Mouse (Mus musculus): ENCODE data around the gene Dnajc1. TPM values are rescaled to one million over a fixed set of nuclear protein-coding genes. Genes with fewer than 3 reads are reported as not detected.

Dnajc1 gene
- polyA plus RNA-seq, 1 experiment from 2014 or later: 34.7 TPM

GRCm38 (mm10) chr2:18355293-18355692, 37.3 kb downstream of the Dnajc1 start:
- Histone ChIP-seq H3K4me3 (no peak overlapping the region), H3K27me3 (ENCODE audit: poor library complexity, severe bottlenecking) (no peaks in the 10 kb centered on the region), H3K27ac (no peak overlapping the region), H3K4me1 (no peaks in the 10 kb centered on the region), H3K36me3 (replicated peaks) (peaks cover 6% of the 10 kb centered on the region), H3K9me3 (peaks cover 9% of the 10 kb centered on the region; the same call in 1 of the 2 replicates)
- no peak for DNase-seq (ENCODE audit: extremely low spot score, low spot score)

- no peak for DNase-seq (ENCODE audit: extremely low spot score, low spot score)
- Histone ChIP-seq H3K27me3 (ENCODE audit: poor library complexity, severe bottlenecking) (no peaks in the 10 kb centered on the region), H3K9me3 (peaks cover 9% of the 10 kb centered on the region; the same call in 1 of the 2 replicates), H3K4me1 (no peaks in the 10 kb centered on the region), H3K4me3 (no peak overlapping the region), H3K27ac (no peak overlapping the region), H3K36me3 (replicated peaks) (peaks cover 6% of the 10 kb centered on the region)
- WGBS: 86% methylated on average over 2 of the region's 2 CpGs
These were observed 40.0 kb downstream of the Dnajc1 start for GRCm38 (mm10) chr2:18352620-18353019.

- no peak overlapping the region for H3K27ac ChIP-seq
- H3K36me3 ChIP-seq (replicated peaks): peaks cover 5% of the 10 kb centered on the region
- no peak overlapping the region for H3K4me3 ChIP-seq
- no peaks in the 10 kb centered on the region for H3K27me3 ChIP-seq (ENCODE audit: poor library complexity, severe bottlenecking)
- 56% methylated on average over 2 of the region's 2 CpGs for WGBS
- H3K9me3 ChIP-seq: no peaks in the 10 kb centered on the region
- no peak for DNase-seq (ENCODE audit: extremely low spot score, low spot score)
- no peaks in the 10 kb centered on the region for H3K4me1 ChIP-seq
These were observed 49.2 kb downstream of the Dnajc1 start for GRCm38 (mm10) chr2:18343464-18343863.

- Histone ChIP-seq H3K36me3 (replicated peaks) (peaks cover 22% of the 10 kb centered on the region), H3K27ac (no peak overlapping the region), H3K4me3 (no peak overlapping the region), H3K9me3 (peaks cover 16% of the 10 kb centered on the region), H3K27me3 (ENCODE audit: poor library complexity, severe bottlenecking) (no peaks in the 10 kb centered on the region), H3K4me1 (peaks cover 49% of the 10 kb centered on the region)
- WGBS: 91% methylated on average over 2 of the region's 2 CpGs
- no peak for DNase-seq (ENCODE audit: extremely low spot score, low spot score)
These were observed 74.0 kb downstream of the Dnajc1 start for GRCm38 (mm10) chr2:18318671-18319070.

- Histone ChIP-seq H3K36me3 (replicated peaks) (peaks cover 18% of the 10 kb centered on the region), H3K27me3 (ENCODE audit: poor library complexity, severe bottlenecking) (no peaks in the 10 kb centered on the region), H3K4me1 (peaks cover 57% of the 10 kb centered on the region), H3K4me3 (peak overlapping the region; percentile 48; the same call in 1 of the 2 replicates), H3K27ac (peak overlapping the region; percentile 84), H3K9me3 (peaks cover 15% of the 10 kb centered on the region)
- WGBS: 41% methylated on average over 7 of the region's 7 CpGs
- no peak for DNase-seq (ENCODE audit: extremely low spot score, low spot score)
These were observed 74.9 kb downstream of the Dnajc1 start for GRCm38 (mm10) chr2:18317503-18318281.

- no peaks in the 10 kb centered on the region for H3K27me3 ChIP-seq (ENCODE audit: poor library complexity, severe bottlenecking)
- H3K4me3 ChIP-seq: peak overlapping the region; percentile 48
- peak; percentile 45 for DNase-seq (ENCODE audit: extremely low spot score, low spot score)
- H3K9me3 ChIP-seq: peaks cover 12% of the 10 kb centered on the region
- peak overlapping the region; percentile 84 for H3K27ac ChIP-seq
- peaks cover 10% of the 10 kb centered on the region for H3K36me3 ChIP-seq (replicated peaks)
- peaks cover 65% of the 10 kb centered on the region for H3K4me1 ChIP-seq
- 9% methylated on average over 2 of the region's 2 CpGs for WGBS
These were observed 75.7 kb downstream of the Dnajc1 start for GRCm38 (mm10) chr2:18316909-18317308.

- H3K36me3 ChIP-seq (replicated peaks): no peaks in the 10 kb centered on the region
- no peak overlapping the region for H3K4me3 ChIP-seq
- no peaks in the 10 kb centered on the region for H3K27me3 ChIP-seq (ENCODE audit: poor library complexity, severe bottlenecking)
- 63% methylated on average over 4 of the region's 4 CpGs for WGBS
- H3K27ac ChIP-seq: no peak overlapping the region
- no peaks in the 10 kb centered on the region for H3K9me3 ChIP-seq
- DNase-seq (ENCODE audit: extremely low spot score, low spot score): no peak
- peaks cover 60% of the 10 kb centered on the region for H3K4me1 ChIP-seq
These were observed 82.1 kb downstream of the Dnajc1 start for GRCm38 (mm10) chr2:18310261-18311104.

GRCm38 (mm10) chr2:18307440-18308305, 85.0 kb downstream of the Dnajc1 start:
- H3K27me3 ChIP-seq (ENCODE audit: poor library complexity, severe bottlenecking): no peaks in the 10 kb centered on the region
- H3K4me3 ChIP-seq: no peak overlapping the region
- H3K36me3 ChIP-seq (replicated peaks): no peaks in the 10 kb centered on the region
- peaks cover 35% of the 10 kb centered on the region for H3K4me1 ChIP-seq
- DNase-seq (ENCODE audit: extremely low spot score, low spot score): no peak
- H3K9me3 ChIP-seq: no peaks in the 10 kb centered on the region
- H3K27ac ChIP-seq: no peak overlapping the region
- WGBS: 90% methylated on average over 7 of the region's 7 CpGs

GRCm38 (mm10) chr2:18300949-18301348, 91.7 kb downstream of the Dnajc1 start:
- Histone ChIP-seq H3K4me3 (no peak overlapping the region), H3K27me3 (ENCODE audit: poor library complexity, severe bottlenecking) (no peaks in the 10 kb centered on the region), H3K36me3 (replicated peaks) (peaks cover 36% of the 10 kb centered on the region), H3K9me3 (no peaks in the 10 kb centered on the region), H3K27ac (no peak overlapping the region), H3K4me1 (peaks cover 6% of the 10 kb centered on the region)
- no peak for DNase-seq (ENCODE audit: extremely low spot score, low spot score)
- 90% methylated on average over 3 of the region's 3 CpGs for WGBS

GRCm38 (mm10) chr2:18285175-18285574, 107.5 kb downstream of the Dnajc1 start:
- Histone ChIP-seq H3K4me3 (no peak overlapping the region), H3K4me1 (no peaks in the 10 kb centered on the region), H3K36me3 (replicated peaks) (peaks cover 35% of the 10 kb centered on the region), H3K9me3 (peaks cover 6% of the 10 kb centered on the region; the same call in 1 of the 2 replicates), H3K27me3 (ENCODE audit: poor library complexity, severe bottlenecking) (no peaks in the 10 kb centered on the region), H3K27ac (no peak overlapping the region)
- DNase-seq (ENCODE audit: extremely low spot score, low spot score): no peak
- WGBS: 88% methylated on average over 6 of the region's 6 CpGs

GRCm38 (mm10) chr2:18265736-18266135, 126.9 kb downstream of the Dnajc1 start:
- no peaks in the 10 kb centered on the region for H3K4me1 ChIP-seq
- no peak overlapping the region for H3K27ac ChIP-seq
- no peak overlapping the region for H3K4me3 ChIP-seq
- no peaks in the 10 kb centered on the region for H3K27me3 ChIP-seq (ENCODE audit: poor library complexity, severe bottlenecking)
- 88% methylated on average over 1 of the region's 1 CpGs for WGBS
- H3K9me3 ChIP-seq: no peaks in the 10 kb centered on the region
- DNase-seq (ENCODE audit: extremely low spot score, low spot score): no peak
- peaks cover 43% of the 10 kb centered on the region for H3K36me3 ChIP-seq (replicated peaks)

- no peak for DNase-seq (ENCODE audit: extremely low spot score, low spot score)
- H3K4me1 ChIP-seq: no peaks in the 10 kb centered on the region
- H3K27ac ChIP-seq: no peak overlapping the region
- peaks cover 37% of the 10 kb centered on the region for H3K36me3 ChIP-seq (replicated peaks)
- 84% methylated on average over 3 of the region's 3 CpGs for WGBS
- H3K4me3 ChIP-seq: no peak overlapping the region
- H3K27me3 ChIP-seq (ENCODE audit: poor library complexity, severe bottlenecking): no peaks in the 10 kb centered on the region
- H3K9me3 ChIP-seq: no peaks in the 10 kb centered on the region
These were observed 128.1 kb downstream of the Dnajc1 start for GRCm38 (mm10) chr2:18264579-18264978.
